Mouse (Mus musculus) hindbrain, embryonic 15.5 days (tissue): Measurements from ENCODE around the gene Vmn1r129. TPM values are rescaled to one million over a fixed set of nuclear protein-coding genes. Genes with fewer than 3 reads are reported as not detected.
"Not testable (repeated sequence)": the region's sequence is repeated elsewhere in the genome, so short reads cannot be mapped to it uniquely, and the experiment has no call there.

Experiments used
- ATAC-seq: fragments of 200-750 bp; cut with Nextera tagmentation; 2 replicates; pipeline ENCODE4 v1.8.0; 2017; ENCODE audit warnings: low read depth, moderate number of reproducible peaks, moderate TSS enrichment; ENCODE audit not compliant: low FRiP score
- H3K27ac ChIP-seq: fragments of 300-500 bp; sonication (generic); replicated peaks from 2 replicates; pipeline ENCODE4 v1.5.1; 2015; ENCODE audit warnings: mild to moderate bottlenecking, inconsistent platforms
- H3K27me3 ChIP-seq: fragments of 300-500 bp; sonication (generic); 2 replicates; pipeline ENCODE4 v1.6.1; 2015; ENCODE audit warnings: control low read depth, inconsistent platforms
- H3K36me3 ChIP-seq: fragments of 300-500 bp; sonication (generic); 2 replicates; pipeline ENCODE4 v1.6.1; 2015; ENCODE audit warnings: control low read depth, inconsistent platforms
- H3K4me1 ChIP-seq: fragments of 300-500 bp; sonication (generic); replicated peaks from 2 replicates; pipeline ENCODE4 v1.6.1; 2015; ENCODE audit warnings: control low read depth, inconsistent platforms
- H3K4me2 ChIP-seq: fragments of 300-500 bp; sonication (generic); 2 replicates; pipeline ENCODE4 v1.6.1; 2015; ENCODE audit warnings: moderate library complexity, mild to moderate bottlenecking, inconsistent platforms
- H3K4me3 ChIP-seq: fragments of 300-500 bp; sonication (generic); 2 replicates; pipeline ENCODE4 v1.5.1; 2015; ENCODE audit warnings: mild to moderate bottlenecking, inconsistent platforms
- H3K9ac ChIP-seq: fragments of 300-500 bp; sonication (generic); 2 replicates; pipeline ENCODE4 v1.6.1; 2015; ENCODE audit warnings: inconsistent platforms
- H3K9me3 ChIP-seq: fragments of 300-500 bp; sonication (generic); 2 replicates; pipeline ENCODE4 v1.6.1; 2016; ENCODE audit warnings: control low read depth, inconsistent platforms
- WGBS: fragments of 180-500 bp; shearing (Covaris S2); methylation state at CpG from one replicate; pipeline ENCODE4 v1.1.7; 2015; 5-methylcytosine and 5-hydroxymethylcytosine counted together
- polyA plus RNA-seq: library from polyadenylated mRNA; unstranded; fragments of >200 nt; fragmentation: Nextera tagmentation; extraction: Ambion mirVana; gene quantifications from 2 replicates; pipeline ENCODE4 v1.2.1, GENCODE M21; 2015

Gene Vmn1r129
- not detected in 2 replicates for polyA plus RNA-seq

- H3K4me1 ChIP-seq, H3K9ac ChIP-seq, H3K27me3 ChIP-seq, H3K9me3 ChIP-seq, ATAC-seq, H3K4me2 ChIP-seq, H3K4me3 ChIP-seq, H3K27ac ChIP-seq, H3K36me3 ChIP-seq: not testable (repeated sequence)
- no CpG with 5 or more reads among the region's 1 CpGs for WGBS
Observed at GRCm38 (mm10) chr7:21361191-21361590, at the start of gene Vmn1r129. Vmn1r129 (minus strand) TSS chr7:21361291.

DNA sequence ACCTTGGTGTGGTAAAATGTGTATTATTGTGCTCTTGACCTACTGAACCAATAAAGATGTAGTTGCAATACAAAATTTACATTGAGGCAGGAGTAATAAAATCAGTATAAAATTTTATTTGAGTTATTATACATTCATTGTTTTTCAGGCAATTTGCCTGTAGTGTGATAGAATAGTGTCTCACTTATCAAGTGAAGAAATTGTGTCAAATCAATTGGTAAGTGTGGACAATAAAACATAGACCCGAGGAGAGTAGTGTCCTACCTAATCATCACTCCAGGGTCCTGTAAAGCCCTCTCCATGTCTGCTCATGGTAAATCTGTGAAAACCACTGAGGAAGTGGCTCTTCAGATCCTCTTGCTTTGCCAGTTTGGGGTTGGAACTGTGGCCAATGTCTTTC lies 12.0 kb downstream of the Vmn1r129 start, which contains the start of gene Vmn1r128:
Gene Vmn1r128 (plus strand): TSS at position 301 of the 400 bp plus-strand sequence.
- H3K4me2 ChIP-seq, ATAC-seq, H3K36me3 ChIP-seq, H3K4me1 ChIP-seq, H3K9me3 ChIP-seq, H3K9ac ChIP-seq, H3K4me3 ChIP-seq, H3K27me3 ChIP-seq, H3K27ac ChIP-seq: not testable (repeated sequence)
- 82% methylated on average over 1 of the region's 1 CpGs for WGBS

DNA sequence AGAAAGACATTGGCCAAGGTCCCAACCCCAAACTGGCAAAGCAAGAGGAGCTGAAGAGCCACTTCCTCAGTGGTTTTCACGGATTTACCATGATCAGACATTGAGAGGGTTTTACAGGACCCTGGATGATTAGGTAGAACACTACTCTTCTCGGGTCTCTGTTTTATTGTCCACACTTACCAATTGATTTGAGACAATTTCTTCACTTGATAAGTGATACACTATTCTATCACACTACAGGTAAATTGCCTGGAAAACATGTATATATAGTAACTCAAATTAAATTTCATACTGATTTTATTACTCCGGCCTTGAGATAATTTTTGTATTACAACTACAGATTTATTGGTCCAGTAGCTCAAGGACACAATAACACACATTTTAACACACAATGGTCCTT lies 41.3 kb downstream of the Vmn1r129 start, which contains the start of gene Vmn1r127:
Gene Vmn1r127 (minus strand): TSS at position 101 of the 400 bp plus-strand sequence.
- no CpG with 5 or more reads among the region's 3 CpGs for WGBS
- H3K27me3 ChIP-seq, H3K36me3 ChIP-seq, H3K4me1 ChIP-seq, H3K9me3 ChIP-seq, H3K4me3 ChIP-seq, ATAC-seq, H3K4me2 ChIP-seq, H3K27ac ChIP-seq, H3K9ac ChIP-seq: not testable (repeated sequence)

Other genes starting within 250 kb of the Vmn1r129 start
- gene Vmn1r122, start 227.2 kb downstream of the Vmn1r129 start, polyA plus RNA-seq: not detected in 2 replicates
- gene Vmn1r123, start 199.1 kb downstream of the Vmn1r129 start, polyA plus RNA-seq: not detected in 2 replicates
- not detected in 2 replicates for gene Gm5157, start 170.9 kb downstream of the Vmn1r129 start, polyA plus RNA-seq
- not detected in 2 replicates for gene Vmn1r124, start 100.7 kb downstream of the Vmn1r129 start, polyA plus RNA-seq
- gene Vmn1r125, start 89.1 kb downstream of the Vmn1r129 start, polyA plus RNA-seq: not detected in 2 replicates
- not detected in 2 replicates for gene Vmn1r126, start 59.8 kb downstream of the Vmn1r129 start, polyA plus RNA-seq
- gene Vmn1r127, start 41.4 kb downstream of the Vmn1r129 start, polyA plus RNA-seq: not detected in 2 replicates
- not detected in 2 replicates for gene Vmn1r128, start 11.9 kb downstream of the Vmn1r129 start, polyA plus RNA-seq
- gene Gm6882, start 71.5 kb upstream of the Vmn1r129 start, polyA plus RNA-seq: not detected in 2 replicates
- gene Vmn1r130, start 150.5 kb upstream of the Vmn1r129 start, polyA plus RNA-seq: not detected in 2 replicates
- not detected in 2 replicates for gene Vmn1r131, start 184.8 kb upstream of the Vmn1r129 start, polyA plus RNA-seq